Mouse (Mus musculus): ENCODE results near the gene Ttl. TPM values are rescaled to one million over a fixed set of nuclear protein-coding genes. Genes with fewer than 3 reads are reported as not detected.
A peak's percentile ranks its signal among the peaks of the same experiment; 100 is the strongest.

Gene Ttl
- polyA plus RNA-seq, 1 experiment from 2014 or later = 34.2 TPM

DNA sequence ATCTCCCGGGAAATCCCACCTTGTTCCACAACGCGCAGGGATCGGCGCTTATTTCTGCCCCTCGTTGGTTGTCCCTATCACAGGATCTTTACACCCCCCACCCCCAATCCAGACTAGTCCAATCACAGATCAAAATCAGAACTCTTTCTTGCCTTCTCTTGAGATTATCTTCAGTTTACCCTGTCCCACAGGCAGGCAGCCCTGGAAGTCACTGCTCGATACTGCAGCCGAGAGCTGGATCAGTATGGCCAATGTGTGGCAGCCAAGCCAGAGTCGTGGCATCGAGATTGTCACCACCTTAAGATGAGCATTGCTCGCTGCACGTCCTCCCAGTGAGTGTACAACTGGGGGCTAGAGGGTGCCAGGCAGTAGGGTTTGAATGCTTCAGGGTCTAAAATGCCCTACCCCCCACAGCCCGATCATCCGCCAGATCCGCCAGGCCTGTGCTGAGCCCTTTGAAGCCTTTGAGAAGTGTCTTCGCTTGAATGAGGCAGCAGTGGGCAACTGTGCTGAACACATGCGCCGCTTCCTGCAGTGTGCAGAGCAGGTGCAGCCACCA lies 64.3 kb downstream of the Ttl start:
- WGBS = 27% methylated on average over 18 of the region's 18 CpGs
- ATAC-seq = peak; percentile 66

GRCm38 (mm10) chr2:129130776-129131175 lies 65.0 kb downstream of the Ttl start:
- Histone ChIP-seq H3K27me3 (ENCODE audit: control insufficient read depth, insufficient read depth, low read depth, low read length) (no peaks in the 10 kb centered on the region), H3K4me1 (ENCODE audit: control insufficient read depth, insufficient read depth, low read length) (peaks cover 9% of the 10 kb centered on the region), H3K4me3 (ENCODE audit: low read depth, low read length) (no peak overlapping the region), H3K27ac (ENCODE audit: low read length) (no peak overlapping the region), H3K36me3 (ENCODE audit: control insufficient read depth, insufficient read depth, low read length) (peaks cover 15% of the 10 kb centered on the region), H3K9me3 (replicated peaks; ENCODE audit: control insufficient read depth, low read length, poor library complexity, severe bottlenecking) (peaks cover 3% of the 10 kb centered on the region; the same call in 1 of the 2 replicates), H3K9ac (ENCODE audit: low read depth, low read length) (no peak overlapping the region), H3K4me2 (ENCODE audit: low read length) (peak overlapping the region; percentile 70)
- no peak for ATAC-seq
- WGBS = 98% methylated on average over 2 of the region's 2 CpGs

More for the DNA sequence above, 64.3 kb downstream of the Ttl start:
- Histone ChIP-seq H3K36me3 (ENCODE audit: control insufficient read depth, insufficient read depth, low read length) (peaks cover 17% of the 10 kb centered on the region), H3K4me1 (ENCODE audit: control insufficient read depth, insufficient read depth, low read length) (peaks cover 9% of the 10 kb centered on the region), H3K27ac (ENCODE audit: low read length) (peak overlapping the region; percentile 80), H3K9ac (ENCODE audit: low read depth, low read length) (peak overlapping the region; percentile 66), H3K9me3 (replicated peaks; ENCODE audit: control insufficient read depth, low read length, poor library complexity, severe bottlenecking) (peaks cover 3% of the 10 kb centered on the region; the same call in 1 of the 2 replicates), H3K27me3 (ENCODE audit: control insufficient read depth, insufficient read depth, low read depth, low read length) (no peaks in the 10 kb centered on the region), H3K4me2 (ENCODE audit: low read length) (peak overlapping the region; percentile 70), H3K4me3 (ENCODE audit: low read depth, low read length) (peak overlapping the region; percentile 72)

DNA sequence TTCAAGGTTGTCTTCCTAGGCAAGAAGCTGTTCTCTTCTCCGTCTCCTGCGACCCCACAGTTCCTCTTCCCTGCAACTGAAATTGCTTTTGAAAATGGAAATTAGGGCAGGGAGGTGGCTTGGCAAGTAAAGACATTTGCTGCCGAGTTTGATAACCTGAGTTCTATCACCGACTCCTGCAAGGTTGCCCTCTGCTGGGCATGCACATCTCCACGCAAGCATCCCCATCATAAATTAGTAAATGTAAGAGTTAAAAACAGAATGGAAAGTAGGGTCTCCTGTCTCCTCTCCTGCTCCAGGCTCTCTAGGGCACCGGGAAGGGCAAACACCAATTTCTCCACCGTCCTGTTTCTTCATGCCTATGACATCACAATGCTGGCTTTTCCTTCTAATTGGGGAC lies 66.5 kb downstream of the Ttl start:
- Histone ChIP-seq H3K27ac (ENCODE audit: low read length) (no peak overlapping the region), H3K4me2 (ENCODE audit: low read length) (no peak overlapping the region), H3K9me3 (replicated peaks; ENCODE audit: control insufficient read depth, low read length, poor library complexity, severe bottlenecking) (peaks cover 3% of the 10 kb centered on the region; the same call in 1 of the 2 replicates), H3K36me3 (ENCODE audit: control insufficient read depth, insufficient read depth, low read length) (peaks cover 10% of the 10 kb centered on the region), H3K4me1 (ENCODE audit: control insufficient read depth, insufficient read depth, low read length) (peaks cover 9% of the 10 kb centered on the region), H3K27me3 (ENCODE audit: control insufficient read depth, insufficient read depth, low read depth, low read length) (no peaks in the 10 kb centered on the region), H3K9ac (ENCODE audit: low read depth, low read length) (no peak overlapping the region), H3K4me3 (ENCODE audit: low read depth, low read length) (no peak overlapping the region)
- WGBS = 95% methylated on average over 7 of the region's 7 CpGs
- no peak for ATAC-seq

DNA sequence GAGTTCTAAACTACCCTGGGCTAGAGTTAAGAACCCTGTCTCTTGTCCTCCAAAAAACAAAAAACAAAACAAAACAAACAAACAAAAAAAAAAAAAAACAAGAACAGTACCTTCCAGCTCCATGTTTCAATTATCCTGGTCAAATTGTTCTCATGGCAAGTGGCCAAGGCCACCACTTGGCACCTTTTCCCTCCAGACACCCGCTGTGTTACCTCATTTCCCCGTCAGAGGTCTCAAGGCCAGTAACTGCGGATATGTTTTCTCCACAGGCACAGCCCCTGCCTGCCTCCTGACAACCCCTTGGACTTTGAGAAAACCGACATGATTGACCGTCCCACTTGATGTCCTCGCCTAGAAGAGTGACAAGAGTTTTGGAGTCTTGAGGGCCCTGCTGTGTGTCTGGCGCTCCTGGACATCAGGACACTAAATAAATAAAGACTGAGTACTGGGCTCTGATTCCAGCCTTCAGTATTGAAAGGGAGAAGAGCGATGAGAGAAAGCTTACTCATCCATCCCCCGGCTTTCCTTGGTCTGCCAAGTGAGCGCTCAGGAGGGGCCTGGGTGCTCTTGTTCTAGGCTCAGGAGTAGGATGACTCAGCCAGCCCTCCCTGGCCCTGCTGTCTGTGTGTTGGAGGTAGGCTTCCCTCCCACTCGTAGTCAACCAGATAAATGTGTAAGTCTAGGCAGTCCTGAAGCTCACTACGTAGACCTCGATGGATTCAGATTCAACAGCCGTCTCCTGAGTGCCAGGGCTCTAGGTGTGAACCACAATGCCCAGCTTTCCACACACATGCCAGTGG lies 67.5 kb downstream of the Ttl start:
- WGBS = 96% methylated on average over 14 of the region's 14 CpGs
- no peak overlapping the region for H3K27ac ChIP-seq (ENCODE audit: low read length)
- no peak overlapping the region for H3K4me2 ChIP-seq (ENCODE audit: low read length)
- no peak overlapping the region for H3K4me3 ChIP-seq (ENCODE audit: low read depth, low read length)
- H3K9ac ChIP-seq (ENCODE audit: low read depth, low read length) = no peak overlapping the region
- peaks cover 10% of the 10 kb centered on the region for H3K36me3 ChIP-seq (ENCODE audit: control insufficient read depth, insufficient read depth, low read length)
- H3K9me3 ChIP-seq (replicated peaks; ENCODE audit: control insufficient read depth, low read length, poor library complexity, severe bottlenecking) = peaks cover 3% of the 10 kb centered on the region; the same call in 1 of the 2 replicates
- ATAC-seq = no peak
- no peaks in the 10 kb centered on the region for H3K27me3 ChIP-seq (ENCODE audit: control insufficient read depth, insufficient read depth, low read depth, low read length)
- H3K4me1 ChIP-seq (ENCODE audit: control insufficient read depth, insufficient read depth, low read length) = peaks cover 9% of the 10 kb centered on the region

DNA sequence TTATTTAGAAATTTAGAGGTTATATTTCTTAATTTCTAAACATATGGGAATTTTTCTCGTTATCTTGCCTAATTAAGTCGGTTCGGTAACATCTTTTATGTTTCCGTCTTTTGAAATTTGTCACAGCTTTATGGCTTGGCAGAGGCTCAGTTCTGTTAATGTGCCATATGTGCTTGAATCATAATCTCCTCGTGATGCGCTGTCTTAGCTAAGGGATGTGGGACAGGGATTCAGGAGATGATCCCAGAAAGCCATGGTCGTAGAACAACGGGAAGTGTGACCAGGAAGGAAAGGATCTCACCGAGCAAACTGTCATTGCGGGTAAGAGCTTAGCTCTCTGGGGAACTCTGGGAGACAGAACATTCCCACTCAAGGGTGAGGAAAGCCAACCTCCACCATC lies 74.2 kb downstream of the Ttl start:
- no peaks in the 10 kb centered on the region for H3K27me3 ChIP-seq (ENCODE audit: control insufficient read depth, insufficient read depth, low read depth, low read length)
- no peaks in the 10 kb centered on the region for H3K36me3 ChIP-seq (ENCODE audit: control insufficient read depth, insufficient read depth, low read length)
- no peak overlapping the region for H3K4me3 ChIP-seq (ENCODE audit: low read depth, low read length)
- no peak overlapping the region for H3K27ac ChIP-seq (ENCODE audit: low read length)
- no peak overlapping the region for H3K9ac ChIP-seq (ENCODE audit: low read depth, low read length)
- H3K9me3 ChIP-seq (replicated peaks; ENCODE audit: control insufficient read depth, low read length, poor library complexity, severe bottlenecking) = no peaks in the 10 kb centered on the region
- no peak overlapping the region for H3K4me2 ChIP-seq (ENCODE audit: low read length)
- WGBS = 78% methylated on average over 10 of the region's 10 CpGs
- no peaks in the 10 kb centered on the region for H3K4me1 ChIP-seq (ENCODE audit: control insufficient read depth, insufficient read depth, low read length)
- ATAC-seq = no peak

Other genes starting within 250 kb of the Ttl start
- 39.3 and 42.7 TPM in 2 replicates for gene Tmem87b, start 247.8 kb upstream of the Ttl start, polyA plus RNA-seq (2015; fragmentation: Nextera tagmentation; extraction: Ambion mirVana)
- gene Fbln7, start 203.0 kb upstream of the Ttl start, polyA plus RNA-seq (2015; fragmentation: Nextera tagmentation; extraction: Ambion mirVana) = 2.7 and 4.0 TPM in 2 replicates
- 16.1 and 17.7 TPM in 2 replicates for gene Zc3h8, start 121.9 kb upstream of the Ttl start, polyA plus RNA-seq (2015; fragmentation: Nextera tagmentation; extraction: Ambion mirVana)
- 3.7 and 4.2 TPM in 2 replicates for gene Zc3h6, start 98.5 kb upstream of the Ttl start, polyA plus RNA-seq (2015; fragmentation: Nextera tagmentation; extraction: Ambion mirVana)
- gene Gm10762, start 98.2 kb upstream of the Ttl start, polyA plus RNA-seq (2015; fragmentation: Nextera tagmentation; extraction: Ambion mirVana) = 15.8 and 18.8 TPM in 2 replicates
- 1.0 TPM in 2 replicates for gene Vinac1, start 17.8 kb upstream of the Ttl start, polyA plus RNA-seq (2015; fragmentation: Nextera tagmentation; extraction: Ambion mirVana)
- gene Polr1b, start 35.1 kb downstream of the Ttl start, polyA plus RNA-seq (2015; fragmentation: Nextera tagmentation; extraction: Ambion mirVana) = 15.6 and 16.1 TPM in 2 replicates
- 17.6 and 18.1 TPM in 2 replicates for gene Chchd5, start 63.8 kb downstream of the Ttl start, polyA plus RNA-seq (2015; fragmentation: Nextera tagmentation; extraction: Ambion mirVana)
- 64.5 and 67.6 TPM in 2 replicates for gene Slc20a1, start 132.8 kb downstream of the Ttl start, polyA plus RNA-seq (2015; fragmentation: Nextera tagmentation; extraction: Ambion mirVana)
- gene Ckap2l, start 231.3 kb downstream of the Ttl start, polyA plus RNA-seq (2015; fragmentation: Nextera tagmentation; extraction: Ambion mirVana) = 6.5 and 7.9 TPM in 2 replicates
- gene Il1a, start 244.0 kb downstream of the Ttl start, polyA plus RNA-seq (2015; fragmentation: Nextera tagmentation; extraction: Ambion mirVana) = 0.21 and 0.25 TPM in 2 replicates

All from midbrain, embryonic 16.5 days (tissue).